Mouse (Mus musculus) cerebellum, adult 11-12 months (tissue): ENCODE data around the gene Lsp1.

Experiments
- DNase-seq: peaks from one replicate; pipeline ENCODE4 v3.0.0; 2022

Gene Lsp1

GRCm38 (mm10) chr7:142445324-142445723 is 15.3 kb upstream of the Lsp1 start:
- no peak for DNase-seq

DNA sequence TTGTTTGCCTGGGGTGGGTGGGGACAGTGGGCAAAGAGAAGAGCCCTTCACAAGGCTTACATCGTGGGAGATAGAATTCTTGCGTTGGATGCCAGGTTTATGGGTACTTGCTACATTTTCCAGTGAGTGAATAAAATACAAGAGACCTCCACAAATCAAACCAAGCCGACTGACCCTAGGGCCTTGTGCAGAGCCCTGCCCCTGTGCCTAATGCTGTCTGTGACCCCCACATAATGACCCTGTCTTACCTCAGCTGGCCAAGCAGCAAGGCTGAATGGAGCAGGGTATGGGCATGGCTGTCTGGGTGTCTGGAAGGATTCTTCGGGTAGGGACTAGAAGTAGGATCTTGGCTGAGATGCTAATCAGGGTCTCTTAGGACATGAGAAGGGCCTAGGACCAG is 14.3 kb upstream of the Lsp1 start:
- no peak for DNase-seq

GRCm38 (mm10) chr7:142449038-142449617 is 11.5 kb upstream of the Lsp1 start:
- no peak for DNase-seq

- DNase-seq = no peak
These were observed 5.9 kb upstream of the Lsp1 start for GRCm38 (mm10) chr7:142454706-142455105.

- DNase-seq = peak; percentile 21
These were observed 5.4 kb upstream of the Lsp1 start for GRCm38 (mm10) chr7:142455251-142455650.

GRCm38 (mm10) chr7:142456806-142457205 is 3.8 kb upstream of the Lsp1 start:
- peak; percentile 59 for DNase-seq

- peak; percentile 86 for DNase-seq
These were observed 3.3 kb upstream of the Lsp1 start for GRCm38 (mm10) chr7:142457227-142457811.

GRCm38 (mm10) chr7:142458026-142458425 is 2.6 kb upstream of the Lsp1 start:
- DNase-seq = peak; percentile 36

DNA sequence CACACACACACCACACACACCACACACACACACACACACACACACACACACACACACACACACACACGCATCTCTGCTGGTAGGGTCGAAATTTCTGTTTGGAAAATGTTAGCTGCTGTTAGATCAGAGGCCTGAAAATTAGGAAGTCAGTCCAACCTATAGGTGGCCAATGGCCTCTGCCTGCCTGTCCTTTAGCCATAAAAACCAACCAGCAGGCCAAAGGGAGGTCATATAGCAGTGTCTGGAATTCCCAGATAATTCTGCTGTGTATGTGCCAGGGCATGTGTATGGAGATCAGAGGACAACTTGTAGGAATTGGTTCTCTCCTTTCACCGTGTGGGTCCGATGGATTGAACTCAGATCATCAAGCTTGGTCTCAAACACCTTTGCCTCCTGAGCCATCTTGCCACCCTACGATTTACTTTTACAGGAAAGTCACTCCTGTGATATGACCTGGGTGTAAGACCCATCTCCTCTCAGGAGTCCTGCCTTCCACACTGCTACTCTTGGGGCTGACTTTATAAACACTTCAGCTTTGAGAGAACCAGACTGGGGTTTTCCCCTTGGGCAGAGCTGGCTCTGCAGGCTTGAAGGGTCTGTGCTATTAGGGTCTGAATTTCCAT is 1.8 kb upstream of the Lsp1 start:
- DNase-seq = peak; percentile 18

GRCm38 (mm10) chr7:142459299-142459691 is 1.3 kb upstream of the Lsp1 start:
- peak; percentile 13 for DNase-seq

GRCm38 (mm10) chr7:142461446-142461845 is 837 bp downstream of the Lsp1 start:
- peak; percentile 22 for DNase-seq

GRCm38 (mm10) chr7:142462190-142462589 is 1.6 kb downstream of the Lsp1 start:
- DNase-seq = peak; percentile 26

DNA sequence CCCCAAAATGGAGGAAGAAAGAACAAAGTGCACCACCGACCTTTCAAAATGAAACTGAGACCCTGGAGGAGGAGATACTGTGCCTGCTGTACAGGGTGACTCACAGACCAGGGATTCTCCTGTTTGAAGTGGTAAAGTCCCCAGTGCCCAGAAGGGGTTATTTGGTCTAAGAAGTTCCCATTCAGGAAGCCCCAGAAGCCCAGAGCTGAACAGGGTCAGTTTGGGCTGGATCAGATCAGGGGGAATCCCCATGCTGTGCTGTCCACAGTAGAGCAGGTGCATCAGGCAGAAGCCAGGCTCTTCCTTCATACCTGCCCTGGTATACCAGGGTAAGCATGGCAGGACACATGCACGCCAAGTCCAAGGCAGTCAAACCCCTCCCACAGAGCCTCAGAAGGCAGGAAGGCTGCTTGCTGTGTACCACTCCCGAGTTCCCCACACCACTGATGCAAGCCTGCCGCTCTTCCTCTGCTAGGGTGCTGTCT is 2.0 kb downstream of the Lsp1 start:
- DNase-seq = peak; percentile 7

DNA sequence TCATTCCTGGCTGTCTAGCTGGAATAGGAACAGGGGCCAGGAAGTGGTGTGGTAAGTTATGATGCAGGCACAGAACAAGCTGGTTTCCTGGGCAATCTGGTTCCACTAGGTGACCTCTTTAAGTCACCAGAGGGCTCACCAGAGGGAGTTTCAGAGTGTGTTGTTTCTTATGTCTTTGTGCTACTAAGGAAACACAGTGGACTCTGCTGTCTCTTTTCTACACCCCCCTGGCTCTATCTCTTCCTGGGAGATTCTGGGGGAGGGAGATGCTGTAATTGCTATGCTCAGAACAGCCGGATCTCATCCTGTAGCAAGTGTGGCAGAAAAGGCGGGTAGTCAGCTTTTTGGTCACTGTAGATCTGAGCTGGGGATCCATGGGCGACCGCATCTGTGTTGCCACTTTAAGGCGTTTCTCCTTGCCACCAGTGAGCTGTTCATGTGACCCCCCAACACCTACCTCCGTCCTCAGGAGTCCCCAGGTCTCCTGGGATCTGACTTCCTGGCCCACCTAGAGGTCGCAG is 9.6 kb downstream of the Lsp1 start:
- DNase-seq = peak; percentile 10

- peak; percentile 19 for DNase-seq
These were observed 10.3 kb downstream of the Lsp1 start for GRCm38 (mm10) chr7:142470808-142471413.

DNA sequence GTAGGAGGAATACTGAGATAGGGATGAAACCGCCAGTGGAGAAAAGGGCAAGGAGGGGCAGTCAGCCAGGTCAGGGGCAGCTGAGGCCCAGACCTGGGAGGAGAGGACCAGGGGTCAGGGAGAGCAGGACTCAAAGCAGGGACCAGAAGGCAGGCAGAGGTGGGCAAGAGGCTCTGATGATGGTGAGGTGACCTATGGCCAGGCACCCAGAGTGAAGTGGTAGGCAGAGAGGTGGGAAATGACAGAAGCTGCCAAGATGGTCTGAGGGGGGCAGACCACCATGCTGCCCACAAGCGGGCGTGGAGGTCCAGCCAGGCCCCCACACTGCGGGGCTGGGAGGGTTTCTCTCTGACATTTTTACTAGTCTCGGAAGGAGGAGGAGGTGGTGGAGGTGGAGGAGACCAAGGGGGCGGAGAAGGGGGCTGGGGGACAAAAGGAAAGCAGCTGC is 10.8 kb downstream of the Lsp1 start:
- DNase-seq = peak; percentile 10

GRCm38 (mm10) chr7:142471884-142472570 is 11.4 kb downstream of the Lsp1 start:
- peak; percentile 31 for DNase-seq

DNA sequence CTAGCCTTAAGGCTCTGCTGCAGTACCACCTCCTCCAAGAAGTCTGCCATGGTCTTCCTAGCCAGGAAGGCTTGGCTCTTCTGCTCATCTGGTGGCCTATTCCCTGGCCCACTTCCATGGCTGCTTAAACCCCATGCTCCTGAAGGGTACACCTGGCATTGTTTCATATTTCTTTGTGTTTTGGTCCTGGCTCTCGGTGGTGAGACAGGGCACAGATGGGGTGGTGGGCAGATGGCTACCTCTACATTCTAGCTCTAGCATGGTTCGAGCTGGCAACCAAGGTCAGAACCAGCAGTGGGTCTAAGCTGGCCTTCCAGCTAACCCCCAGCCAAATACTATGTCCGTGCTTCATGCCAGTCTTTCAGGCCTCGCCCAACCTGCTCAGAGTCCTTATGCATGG is 12.3 kb downstream of the Lsp1 start:
- peak; percentile 63 for DNase-seq

GRCm38 (mm10) chr7:142473476-142473875 is 12.9 kb downstream of the Lsp1 start:
- DNase-seq = no peak

- peak; percentile 39 for DNase-seq
These were observed 14.2 kb downstream of the Lsp1 start for GRCm38 (mm10) chr7:142474799-142475198.

DNA sequence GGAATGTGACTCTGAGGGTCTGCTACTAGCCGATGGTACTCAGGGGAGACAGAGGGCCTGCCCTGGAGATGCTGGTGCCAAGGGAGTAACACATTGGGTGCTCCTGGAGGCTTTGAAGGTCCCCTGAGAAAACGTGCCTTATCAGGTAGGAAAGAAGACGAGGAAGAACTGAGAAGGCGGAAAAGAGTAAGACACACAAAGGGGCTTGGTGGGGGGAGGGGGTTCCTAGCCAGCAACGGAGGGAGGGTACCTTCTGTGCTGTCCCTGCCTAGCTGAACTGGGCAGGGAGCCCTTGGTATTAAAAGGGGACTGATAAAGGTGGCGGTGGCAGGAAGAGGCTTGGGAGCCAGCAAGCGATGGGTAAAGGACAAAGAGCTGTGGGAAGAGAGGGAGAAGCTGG is 15.0 kb downstream of the Lsp1 start:
- DNase-seq = no peak

DNA sequence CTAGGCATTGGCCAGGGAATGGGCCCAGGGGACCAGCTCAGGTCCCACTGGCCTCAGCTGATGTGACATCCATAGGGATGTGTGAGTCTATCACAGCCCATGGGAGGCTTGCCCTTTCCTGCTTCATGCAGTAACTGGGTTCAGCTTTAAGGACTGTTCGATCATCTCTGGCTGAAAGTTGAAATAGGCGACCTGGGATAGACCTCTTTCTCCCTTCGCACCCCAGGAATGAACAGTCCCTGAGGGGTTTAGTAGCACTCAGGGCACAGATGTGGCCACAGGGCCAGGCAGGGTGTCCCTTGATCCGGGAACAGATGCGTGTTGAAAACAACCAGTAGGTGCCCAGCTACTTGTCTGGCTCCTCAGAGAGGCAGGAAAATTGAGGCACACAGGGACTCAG is 15.7 kb downstream of the Lsp1 start:
- DNase-seq = no peak
